Mouse (Mus musculus) embryo, embryonic 10 days (tissue): Measurements from ENCODE around the gene Spesp1.

Experiments used
- DNase-seq: peaks from one replicate; pipeline ENCODE4 v3.0.0-alpha.2; 2015; ENCODE audit warnings: low spot score

The Spesp1 gene

GRCm38 (mm10) chr9:62245612-62246379 is 36.2 kb downstream of the Spesp1 start:
- peak; percentile 58 for DNase-seq

- DNase-seq: no peak
Measured at GRCm38 (mm10) chr9:62244612-62245010, 37.4 kb downstream of the Spesp1 start.

DNA sequence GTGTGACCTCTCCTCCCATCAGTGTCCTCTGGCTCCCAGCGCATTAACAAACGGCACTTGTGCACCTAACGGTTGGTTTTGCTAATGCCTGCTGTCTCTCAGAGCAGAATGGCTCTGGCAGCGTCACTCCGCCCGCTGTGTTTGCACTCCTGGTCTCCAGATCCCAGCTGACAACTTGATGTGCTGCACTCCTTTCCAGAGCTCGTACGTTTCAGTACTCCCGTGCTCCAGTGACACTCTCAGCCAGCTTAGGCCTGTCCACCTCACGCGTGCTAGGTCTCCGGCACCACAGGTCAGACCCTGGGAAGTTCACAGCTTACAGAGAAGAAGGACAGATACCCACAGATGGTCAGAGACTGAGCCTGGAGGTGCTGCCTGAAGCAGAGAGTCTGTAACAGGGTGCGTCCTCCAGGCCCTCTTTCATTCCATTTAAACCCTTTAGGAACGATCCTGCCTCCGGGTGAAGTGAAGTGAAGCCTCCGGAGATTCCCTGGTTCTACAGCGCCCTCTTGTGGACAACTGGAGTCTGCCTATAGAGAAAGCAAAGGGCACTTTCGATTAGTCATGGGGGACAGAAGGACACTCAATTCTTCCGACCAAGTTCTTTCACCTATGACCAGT is 37.9 kb downstream of the Spesp1 start:
- peak; percentile 94 for DNase-seq

- no peak for DNase-seq
Measured at GRCm38 (mm10) chr9:62240036-62240435, 42.0 kb downstream of the Spesp1 start.

DNA sequence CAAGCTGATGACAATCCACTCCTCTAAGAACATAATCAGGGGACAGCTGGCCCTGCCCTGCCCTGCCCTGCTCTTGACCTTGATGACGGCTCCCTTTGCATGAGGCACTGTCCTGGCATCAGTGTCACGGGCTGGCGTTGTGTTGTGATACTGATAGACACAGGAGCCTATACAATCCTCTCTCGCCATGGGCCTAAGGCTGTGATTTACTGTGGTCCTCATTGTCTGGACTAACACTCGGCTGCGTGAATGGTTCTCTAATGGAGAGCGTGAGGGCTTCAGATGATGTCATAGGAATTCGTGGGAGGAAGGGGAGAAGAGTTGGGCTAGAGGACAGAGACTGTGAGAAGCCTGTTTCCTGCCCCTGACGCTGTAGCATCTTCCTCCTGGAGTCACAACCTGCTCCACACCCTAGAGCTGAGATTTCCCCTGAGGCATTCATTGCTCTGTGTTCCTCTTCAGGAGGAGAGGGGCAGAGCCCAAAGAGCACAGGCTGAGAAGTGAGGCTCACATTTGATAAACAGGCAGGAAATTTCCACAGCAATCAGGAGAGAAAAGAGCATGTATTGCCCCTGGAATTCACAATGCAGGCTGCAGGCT is 44.5 kb downstream of the Spesp1 start:
- peak; percentile 32 for DNase-seq

- DNase-seq: no peak
Measured at GRCm38 (mm10) chr9:62235501-62235900, 46.5 kb downstream of the Spesp1 start.

GRCm38 (mm10) chr9:62232649-62233048 is 49.4 kb downstream of the Spesp1 start:
- no peak for DNase-seq

- DNase-seq: no peak
Measured at GRCm38 (mm10) chr9:62231046-62231445, 51.0 kb downstream of the Spesp1 start.

GRCm38 (mm10) chr9:62229985-62230384 is 52.0 kb downstream of the Spesp1 start:
- no peak for DNase-seq

DNA sequence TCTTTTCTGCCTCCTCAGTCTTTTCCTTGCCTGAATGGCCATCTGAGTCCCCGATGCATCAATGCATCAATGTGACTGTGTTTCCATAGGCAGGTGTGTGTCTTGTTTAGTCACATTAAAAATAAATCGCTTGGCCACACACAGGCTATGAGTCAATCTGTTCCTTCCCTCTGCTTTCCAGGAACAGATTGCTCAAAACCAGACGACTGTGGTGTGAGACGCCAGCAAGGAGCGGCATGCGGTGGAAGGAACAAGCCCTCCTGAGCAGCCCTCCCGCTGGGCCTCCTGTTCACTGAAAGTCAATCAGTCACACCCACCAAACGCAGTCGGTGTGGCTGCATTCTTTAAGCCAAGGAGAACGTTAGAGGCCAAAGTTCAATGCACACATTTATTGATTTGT is 59.5 kb downstream of the Spesp1 start:
- DNase-seq: peak; percentile 73

DNA sequence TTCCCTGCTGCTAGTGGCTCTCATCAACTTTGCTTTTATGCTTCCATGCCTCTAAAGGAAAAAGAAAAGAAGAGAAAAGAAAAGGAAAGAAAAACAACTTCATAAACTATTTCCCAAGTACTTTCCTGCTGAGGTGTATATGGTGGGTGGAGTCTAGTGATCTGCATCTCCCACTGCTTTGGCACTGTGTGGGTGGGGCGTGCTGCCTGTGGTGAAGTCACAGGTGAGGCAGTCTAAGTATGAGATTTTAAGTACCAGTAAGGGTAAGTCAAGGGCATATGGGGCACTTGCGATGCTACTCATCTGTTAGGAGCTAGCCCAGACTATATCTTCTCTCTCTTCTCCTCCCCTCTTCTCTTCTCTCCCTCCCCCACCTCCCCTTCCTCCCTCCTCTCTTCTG is 60.0 kb downstream of the Spesp1 start:
- no peak for DNase-seq
